Mouse (Mus musculus): ENCODE measurements at regions not wholly inside any gene's neighbourhood (a gene's known extent, or its start where the extent isn't known, plus 50 kb on each side); places are given as distances from the start of the nearest gene placed in this dataset.

GRCm38 (mm10) chr10:66909905-66910681, 185.8 kb upstream of the Jmjd1c start:
- DNase-seq (ENCODE audit: low spot score) = no peak

GRCm38 (mm10) chr10:66911261-66911911, 184.5 kb upstream of the Jmjd1c start:
- no peak for DNase-seq (ENCODE audit: low spot score)

GRCm38 (mm10) chr10:66912440-66912839, 183.5 kb upstream of the Jmjd1c start:
- no peak for DNase-seq (ENCODE audit: low spot score)

GRCm38 (mm10) chr10:66913187-66913586, 182.7 kb upstream of the Jmjd1c start:
- no peak for DNase-seq (ENCODE audit: low spot score)

GRCm38 (mm10) chr10:66913627-66914026, 182.3 kb upstream of the Jmjd1c start:
- DNase-seq (ENCODE audit: low spot score) = no peak

- DNase-seq (ENCODE audit: low spot score) = no peak
These were observed 181.5 kb upstream of the Jmjd1c start for GRCm38 (mm10) chr10:66914288-66914975.

- DNase-seq (ENCODE audit: low spot score) = no peak
These were observed 180.1 kb upstream of the Jmjd1c start for GRCm38 (mm10) chr10:66915801-66916200.

GRCm38 (mm10) chr10:66917725-66918124, 178.2 kb upstream of the Jmjd1c start:
- DNase-seq (ENCODE audit: low spot score) = no peak

GRCm38 (mm10) chr10:66918713-66919112, 177.2 kb upstream of the Jmjd1c start:
- DNase-seq (ENCODE audit: low spot score) = no peak

- DNase-seq (ENCODE audit: low spot score) = peak; percentile 66
These were observed 175.8 kb upstream of the Jmjd1c start for GRCm38 (mm10) chr10:66919953-66920760.

- peak; percentile 85 for DNase-seq (ENCODE audit: low spot score)
These were observed 174.9 kb upstream of the Jmjd1c start for GRCm38 (mm10) chr10:66920761-66921684.

- no peak for DNase-seq (ENCODE audit: low spot score)
These were observed 174.1 kb upstream of the Jmjd1c start for GRCm38 (mm10) chr10:66921776-66922175.

- no peak for DNase-seq (ENCODE audit: low spot score)
These were observed 173.6 kb upstream of the Jmjd1c start for GRCm38 (mm10) chr10:66922314-66922713.

- DNase-seq (ENCODE audit: low spot score) = no peak
These were observed 172.0 kb upstream of the Jmjd1c start for GRCm38 (mm10) chr10:66923947-66924346.

- DNase-seq (ENCODE audit: low spot score) = no peak
These were observed 171.5 kb upstream of the Jmjd1c start for GRCm38 (mm10) chr10:66924418-66924817.

- DNase-seq (ENCODE audit: low spot score) = no peak
These were observed 170.3 kb upstream of the Jmjd1c start for GRCm38 (mm10) chr10:66925553-66926127.

GRCm38 (mm10) chr10:66927651-66928050, 168.3 kb upstream of the Jmjd1c start:
- DNase-seq (ENCODE audit: low spot score) = no peak

GRCm38 (mm10) chr10:66928211-66928990, 167.5 kb upstream of the Jmjd1c start:
- DNase-seq (ENCODE audit: low spot score) = no peak

GRCm38 (mm10) chr10:66930563-66930962, 165.4 kb upstream of the Jmjd1c start:
- no peak for DNase-seq (ENCODE audit: low spot score)

GRCm38 (mm10) chr10:66931505-66931904, 164.4 kb upstream of the Jmjd1c start:
- no peak for DNase-seq (ENCODE audit: low spot score)
